Comparison of ENCODE assay signal across 8 mouse cellular contexts in genomic region chr7:100950481-100951010, GRCm38 (mm10). TPM values are rescaled to one million over a fixed set of nuclear protein-coding genes. Genes with fewer than 3 reads are reported as not detected.
A peak's percentile ranks its signal among the peaks of the same experiment; 100 is the strongest.
DNase-seq lines count a peak whose midpoint lies in the region; ATAC-seq and TF ChIP-seq lines count a peak whose summit lies in the region.

No protein-coding gene starts in this region.

- no peak overlapping the region for H3K4me2 ChIP-seq in heart, embryonic 14.5 days (ENCODE audit: low read length)
- H3K4me2 ChIP-seq in liver, postnatal 0 days (ENCODE audit: low read depth, low read length): no peak overlapping the region
- H3K4me2 ChIP-seq in stomach, embryonic 16.5 days (ENCODE audit: low read depth, low read length): no peak overlapping the region

- peak; percentile 69 for DNase-seq in lung, adult 18-20 months
- no peak for DNase-seq in lung, postnatal 14 days
- DNase-seq in liver, postnatal 0 days: peak; percentile 50
- no peak for DNase-seq in neural tube, embryonic 10.5 days (ENCODE audit: extremely low spot score, low spot score)
- no peak for DNase-seq in gastrocnemius, adult 18-20 months (ENCODE audit: low spot score)
- no peak for DNase-seq in layer of hippocampus, postnatal 10 days (ENCODE audit: low spot score in 2 of 2)

- H3K4me3 ChIP-seq in heart, embryonic 14.5 days (ENCODE audit: control insufficient read depth in 1 of 2, insufficient read depth in 1 of 2, low read depth in 1 of 2, low read length in 2 of 2): no peak overlapping the region
- no peak overlapping the region for H3K4me3 ChIP-seq in liver, postnatal 0 days (ENCODE audit: low read depth, low read length)
- H3K4me3 ChIP-seq in stomach, embryonic 16.5 days (replicated peaks; ENCODE audit: low read length): no peak overlapping the region

- peaks cover 22 to 29% of the 10 kb centered on the region in 2 experiments for H3K4me1 ChIP-seq in heart, embryonic 14.5 days (ENCODE audit: control insufficient read depth in 2 of 2, insufficient read depth in 2 of 2, low read length in 2 of 2)
- H3K4me1 ChIP-seq in liver, postnatal 0 days (ENCODE audit: insufficient read depth): peaks cover 18% of the 10 kb centered on the region
- peaks cover 8% of the 10 kb centered on the region; the same call in 1 of the 2 replicates for H3K4me1 ChIP-seq in stomach, embryonic 16.5 days (ENCODE audit: control insufficient read depth, insufficient read depth, low read length)

- peak; percentile 54; the same call in 1 of the 2 replicates for ATAC-seq in heart, embryonic 14.5 days (ENCODE audit: insufficient number of reproducible peaks, insufficient read depth, low FRiP score, low read depth)
- peak; percentile 76 for ATAC-seq in liver, postnatal 0 days
- ATAC-seq in stomach, embryonic 16.5 days (ENCODE audit: insufficient read depth, low FRiP score): peak; percentile 83; the same call in 1 of the 2 replicates

- no peaks in the 10 kb centered on the region for H3K9me3 ChIP-seq in heart, embryonic 14.5 days (ENCODE audit: control insufficient read depth, low read length)
- no peaks in the 10 kb centered on the region for H3K9me3 ChIP-seq in liver, postnatal 0 days (ENCODE audit: low read length)
- no peaks in the 10 kb centered on the region for H3K9me3 ChIP-seq in stomach, embryonic 16.5 days (replicated peaks; ENCODE audit: control insufficient read depth, low read length)

- WGBS in heart, embryonic 14.5 days: 46% methylated on average over 12 of the region's 12 CpGs
- WGBS in liver, postnatal 0 days (ENCODE audit: insufficient replicate concordance): 29% methylated on average over 12 of the region's 12 CpGs
- 41% methylated on average over 12 of the region's 12 CpGs for WGBS in stomach, embryonic 16.5 days

- no peak for TF ChIP-seq CTCF in liver, postnatal 0 days (IDR thresholded peaks at IDR 0.05; ENCODE audit: low read depth)

- peak overlapping the region; percentile 60 to 73 for H3K27ac ChIP-seq in heart, embryonic 14.5 days (replicated peaks in 1 of 2; ENCODE audit: control insufficient read depth in 1 of 2, insufficient read depth in 1 of 2, low read depth in 2 of 2, low read length in 2 of 2)
- peak overlapping the region; percentile 70 for H3K27ac ChIP-seq in liver, postnatal 0 days (ENCODE audit: low read depth)
- peak overlapping the region; percentile 80 for H3K27ac ChIP-seq in stomach, embryonic 16.5 days (ENCODE audit: low read length)

- H3K36me3 ChIP-seq in heart, embryonic 14.5 days (ENCODE audit: control insufficient read depth, insufficient read depth, low read length): no peaks in the 10 kb centered on the region
- no peaks in the 10 kb centered on the region for H3K36me3 ChIP-seq in liver, postnatal 0 days (replicated peaks; ENCODE audit: insufficient read depth, low read length)
- H3K36me3 ChIP-seq in stomach, embryonic 16.5 days (ENCODE audit: control insufficient read depth, insufficient read depth, low read length): no peaks in the 10 kb centered on the region

- H3K27me3 ChIP-seq in heart, embryonic 14.5 days (ENCODE audit: control insufficient read depth, insufficient read depth, low read length): no peaks in the 10 kb centered on the region
- no peaks in the 10 kb centered on the region for H3K27me3 ChIP-seq in liver, postnatal 0 days (ENCODE audit: insufficient read depth, low read length)
- no peaks in the 10 kb centered on the region for H3K27me3 ChIP-seq in stomach, embryonic 16.5 days (ENCODE audit: control insufficient read depth, insufficient read depth, low read length)

- H3K9ac ChIP-seq in heart, embryonic 14.5 days (ENCODE audit: low read length): no peak overlapping the region
- no peak overlapping the region for H3K9ac ChIP-seq in liver, postnatal 0 days (replicated peaks)
- H3K9ac ChIP-seq in stomach, embryonic 16.5 days (ENCODE audit: low read length): no peak overlapping the region

- TF ChIP-seq EP300 in liver, postnatal 0 days (IDR thresholded peaks at IDR 0.05; ENCODE audit: low read depth): no peak

RNA-seq across cellular contexts. Expression of gene Arhgef17, which starts 18.6 kb away (rescaled TPM):
- polyA plus RNA-seq in heart, embryonic 14.5 days (2014; fragmentation: Nextera tagmentation; extraction: Ambion mirVana): 7.7 and 8.9 TPM in 2 replicates
- polyA plus RNA-seq in liver, postnatal 0 days (2015; fragmentation: Nextera tagmentation; extraction: Ambion mirVana): 0.35 and 0.38 TPM in 2 replicates
- polyA plus RNA-seq in stomach, embryonic 16.5 days (2015; fragmentation: Nextera tagmentation; extraction: Ambion mirVana): 7.3 and 7.4 TPM in 2 replicates
- 10 to 100 TPM; 32.1 to 35.5 TPM for total RNA-seq in gastrocnemius, adult 18-20 months (2021)
- total RNA-seq in layer of hippocampus, postnatal 10 days (2021): 10 to 100 TPM; 76.5 to 81.6 TPM

RNA-seq across cellular contexts. Expression of gene P2ry6, which starts 23.9 kb away (rescaled TPM):
- 4.3 and 5.4 TPM in 2 replicates for polyA plus RNA-seq in heart, embryonic 14.5 days (2014; fragmentation: Nextera tagmentation; extraction: Ambion mirVana)
- polyA plus RNA-seq in liver, postnatal 0 days (2015; fragmentation: Nextera tagmentation; extraction: Ambion mirVana): 5.3 and 6.0 TPM in 2 replicates
- 7.9 and 8.6 TPM in 2 replicates for polyA plus RNA-seq in stomach, embryonic 16.5 days (2015; fragmentation: Nextera tagmentation; extraction: Ambion mirVana)
- total RNA-seq in gastrocnemius, adult 18-20 months (2021): under 1 TPM; 0.59 to 0.90 TPM
- 1 to 10 TPM; 4.0 TPM for total RNA-seq in layer of hippocampus, postnatal 10 days (2021)

Comparison
In these comparisons a context has a peak if more than half of its experiments do, and no peak if none do; other contexts are left out.
1. DNase-seq: peak in lung, adult 18-20 months (2 of 2) and liver, postnatal 0 days (single experiment); none in lung, postnatal 14 days (single experiment), neural tube, embryonic 10.5 days (single experiment), gastrocnemius, adult 18-20 months (single experiment) and layer of hippocampus, postnatal 10 days (0 of 2).
2. Peak in every context shown above with its lines, with median percentiles within 50 percentile points of each other: ATAC-seq and H3K27ac ChIP-seq.